23 mouse cellular contexts compared by ENCODE assay signal in the genomic region with DNA sequence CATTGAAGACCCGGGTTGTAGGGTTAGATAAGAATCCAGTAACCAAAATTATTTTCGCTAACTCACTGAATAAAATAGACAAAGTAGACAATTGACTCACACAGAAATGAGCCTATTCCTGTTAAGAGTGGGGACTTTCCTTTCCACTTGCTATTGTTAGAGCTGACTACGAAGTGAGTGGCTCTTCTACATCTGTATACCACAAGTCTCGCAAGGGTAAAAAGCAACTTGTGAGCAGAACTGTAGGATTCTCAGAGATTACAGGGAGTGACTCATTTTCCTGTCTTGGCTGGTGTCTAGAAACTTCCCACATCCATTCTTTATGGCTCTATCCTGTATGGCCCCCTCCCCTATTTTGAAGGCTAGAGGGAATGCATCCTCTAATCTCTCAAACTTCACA. TPM values are rescaled to one million over a fixed set of nuclear protein-coding genes. Genes with fewer than 3 reads are reported as not detected.
DNase-seq lines count a peak whose midpoint lies in the region; TF ChIP-seq lines count a peak whose summit lies in the region.
"Had no signal": no experiment of that assay in that cellular context is flagged by ENCODE, and none has a peak within 500 bp of the region (broad histone marks: within the 10 kb centered on the region; RNA-seq: fewer than 3 reads in every experiment).

No protein-coding gene starts in this region.

- DNase-seq in 3T3-L1 (ENCODE audit: low read depth, low spot score) = peak; percentile 82
- DNase-seq in CH12.LX (ENCODE audit: extremely low read depth) = peak; percentile 38
- peak; percentile 22 for DNase-seq in brain, adult 2 months (ENCODE audit: low read depth, low spot score)
- no peak for DNase-seq in thymus, postnatal 14 days
- no peak for DNase-seq in cerebellum, postnatal 4 days (ENCODE audit: low spot score in 2 of 2)
- DNase-seq in forebrain, embryonic 10.5 days (ENCODE audit: extremely low spot score, low spot score) = no peak
- DNase-seq: adrenal gland, adult 8-10 months; adrenal gland, postnatal 25 days; cerebellum, adult 18-20 months; cerebellum, adult 9-10 months; cerebellum, postnatal 14 days; gastrocnemius, adult 2 months; gastrocnemius, postnatal 14 days; kidney, adult 2 months had no signal

- no peak for TF ChIP-seq CTCF in CH12.LX (conservative IDR thresholded peaks at IDR 0.05 in 1 of 2, IDR thresholded peaks at IDR 0.05 in 1 of 2; ENCODE audit: low read depth in 2 of 2, low read length in 2 of 2)

- no peaks in the 10 kb centered on the region for H3K27me3 ChIP-seq in CH12.LX (replicated peaks)
- no peaks in the 10 kb centered on the region for H3K27me3 ChIP-seq in forebrain, embryonic 10.5 days (ENCODE audit: poor library complexity, severe bottlenecking)
- H3K27me3 ChIP-seq: forebrain, embryonic 12.5 days; forebrain, embryonic 15.5 days; hindbrain, embryonic 12.5 days; hindbrain, embryonic 15.5 days had no signal

- no peak; the same call in 1 of the 2 replicates for TF ChIP-seq EP300 in CH12.LX (IDR thresholded peaks at IDR 0.05; ENCODE audit: low read length)

- no peak overlapping the region for H3K9ac ChIP-seq in CH12.LX (ENCODE audit: insufficient read depth, low read depth)
- H3K9ac ChIP-seq: forebrain, embryonic 12.5 days; forebrain, embryonic 15.5 days; hindbrain, embryonic 12.5 days; hindbrain, embryonic 15.5 days had no signal

- WGBS in forebrain, embryonic 10.5 days = 93% methylated on average over 4 of the region's 4 CpGs

- no peak overlapping the region for H3K27ac ChIP-seq in CH12.LX (ENCODE audit: insufficient read depth, low read depth)
- no peak overlapping the region for H3K27ac ChIP-seq in forebrain, embryonic 10.5 days
- H3K27ac ChIP-seq: forebrain, embryonic 12.5 days; forebrain, embryonic 15.5 days; gastrocnemius, adult 2 months; hindbrain, embryonic 12.5 days; hindbrain, embryonic 15.5 days had no signal

- no peak overlapping the region for H3K4me3 ChIP-seq in CH12.LX (replicated peaks in 1 of 3; ENCODE audit: low read depth in 2 of 3, low read length in 2 of 3, poor library complexity in 1 of 3)
- no peak overlapping the region for H3K4me3 ChIP-seq in forebrain, embryonic 10.5 days
- H3K4me3 ChIP-seq: forebrain, embryonic 12.5 days; forebrain, embryonic 15.5 days; gastrocnemius, adult 2 months; hindbrain, embryonic 12.5 days; hindbrain, embryonic 15.5 days had no signal

- no peak for TF ChIP-seq RAD21 in CH12.LX (IDR thresholded peaks at IDR 0.05; ENCODE audit: low read depth, low read length)

- H3K79me2 ChIP-seq in CH12.LX (replicated peaks; ENCODE audit: control insufficient read depth, extremely low read depth, insufficient read depth, poor library complexity, severe bottlenecking) = no peaks in the 10 kb centered on the region

- H3K36me3 ChIP-seq in CH12.LX (replicated peaks in 1 of 2; ENCODE audit: control insufficient read depth in 1 of 2, insufficient read depth in 1 of 2, low read length in 1 of 2) = no peaks in the 10 kb centered on the region
- H3K36me3 ChIP-seq in forebrain, embryonic 10.5 days (replicated peaks) = no peaks in the 10 kb centered on the region
- H3K36me3 ChIP-seq: forebrain, embryonic 12.5 days; forebrain, embryonic 15.5 days; G1E; hindbrain, embryonic 12.5 days; hindbrain, embryonic 15.5 days had no signal

- H3K4me1 ChIP-seq in CH12.LX (ENCODE audit: control insufficient read depth in 1 of 2, insufficient read depth in 2 of 2) = peaks cover 0 to 12% of the 10 kb centered on the region in 2 experiments; a peak in 1 of 4 replicates
- H3K4me1 ChIP-seq in forebrain, embryonic 10.5 days = no peaks in the 10 kb centered on the region; the same call in 1 of the 2 replicates
- H3K4me1 ChIP-seq: forebrain, embryonic 12.5 days; forebrain, embryonic 15.5 days; hindbrain, embryonic 12.5 days; hindbrain, embryonic 15.5 days had no signal

- no peak overlapping the region for H3K4me2 ChIP-seq in CH12.LX (ENCODE audit: insufficient read depth, low read depth, poor library complexity, severe bottlenecking)
- H3K4me2 ChIP-seq: forebrain, embryonic 12.5 days; forebrain, embryonic 15.5 days; heart, embryonic 11.5 days; hindbrain, embryonic 12.5 days; hindbrain, embryonic 15.5 days had no signal

- in situ Hi-C loops in CH12.LX (cut with MboI; ENCODE audit: low pct_ligation_motif_present, low pct_unique_long_range_greater_than_20kb, low sequenced_read_pairs) = no loop called here

- TF ChIP-seq POLR2A in CH12.LX (IDR thresholded peaks at IDR 0.05; ENCODE audit: low read depth, low read length) = no peak

- peaks cover 4% of the 10 kb centered on the region for H3K9me3 ChIP-seq in CH12.LX (replicated peaks; ENCODE audit: low read length)
- no peaks in the 10 kb centered on the region for H3K9me3 ChIP-seq in forebrain, embryonic 10.5 days
- H3K9me3 ChIP-seq: forebrain, embryonic 12.5 days; forebrain, embryonic 15.5 days; hindbrain, embryonic 12.5 days; hindbrain, embryonic 15.5 days had no signal

- dilution Hi-C loops in CH12.LX (cut with MboI; ENCODE audit: extremely low pct_ligation_motif_present, extremely low pct_unique_long_range_greater_than_20kb, low sequenced_read_pairs) = no loop called here

TF ChIP-seq in CH12.LX, 34 proteins besides CTCF, POLR2A, EP300 and RAD21:
- TF ChIP-seq BHLHE40 (IDR thresholded peaks at IDR 0.05; ENCODE audit: low read depth, low read length) (no peak), ETS1 (conservative IDR thresholded peaks at IDR 0.05; ENCODE audit: low read depth, low read length) (peak; percentile 29; the same call in 1 of the 2 replicates), JUN (IDR thresholded peaks at IDR 0.05; ENCODE audit: insufficient read depth, low read depth, low read length) (no peak), SMC3 (IDR thresholded peaks at IDR 0.05; ENCODE audit: low read depth, low read length) (no peak), CHD1 (IDR thresholded peaks at IDR 0.05; ENCODE audit: low read depth, low read length) (no peak)

RNA-seq across cellular contexts. Expression of a gene that starts 41.9 kb away (rescaled TPM):
- 0.08 TPM in 1 of 2 replicates, not detected in the other for total RNA-seq in CH12.LX (2012; rRNA removed)
- 0.08 TPM in 1 of 2 replicates, not detected in the other for total RNA-seq in CH12.LX (2014; rRNA removed)
- polyA plus RNA-seq in CH12.LX (2012; ENCODE audit: insufficient read length, low read depth) = 0.14 TPM in 1 of 2 replicates, not detected in the other
- 0.48 and 0.53 TPM in 2 replicates for polyA plus RNA-seq in forebrain, embryonic 10.5 days (2016; fragmentation: Nextera tagmentation; extraction: Ambion mirVana)
- total RNA-seq: gastrocnemius, adult 2 months; gastrocnemius, postnatal 14 days; heart, adult 8-10 months; hematopoietic stem cell, adult 5-6 weeks had no signal
- polyA plus RNA-seq: activated CD4-positive, CD25-positive, alpha-beta regulatory T cell, adult 4 months; G1E had no signal

Comparison
In these comparisons a context has a peak if more than half of its experiments do, and no peak if none do; other contexts are left out.
1. DNase-seq: peak in 3T3-L1 (single experiment), CH12.LX (single experiment) and brain, adult 2 months (single experiment); none in thymus, postnatal 14 days (single experiment), cerebellum, postnatal 4 days (0 of 2) and forebrain, embryonic 10.5 days (single experiment).